Mouse (Mus musculus) lung, adult 2 months (tissue): ENCODE data around the gene Amigo1.
A peak's percentile ranks its signal among the peaks of the same experiment; 100 is the strongest.

Experiments used
- CTCF ChIP-seq: fragments of 200-500 bp; IDR thresholded peaks from 2 replicates; pipeline ENCODE4 v1.5.1; 2011; ENCODE audit warnings: mild to moderate bottlenecking, low read length, control low read depth; ENCODE audit not compliant: insufficient read depth
- POLR2A ChIP-seq: fragments of 200-500 bp; IDR thresholded peaks from 2 replicates; pipeline ENCODE4 v1.6.1; 2011; ENCODE audit warnings: low read depth, mild to moderate bottlenecking, control low read depth, low read length, borderline replicate concordance; ENCODE audit errors: extremely low read depth

DNA sequence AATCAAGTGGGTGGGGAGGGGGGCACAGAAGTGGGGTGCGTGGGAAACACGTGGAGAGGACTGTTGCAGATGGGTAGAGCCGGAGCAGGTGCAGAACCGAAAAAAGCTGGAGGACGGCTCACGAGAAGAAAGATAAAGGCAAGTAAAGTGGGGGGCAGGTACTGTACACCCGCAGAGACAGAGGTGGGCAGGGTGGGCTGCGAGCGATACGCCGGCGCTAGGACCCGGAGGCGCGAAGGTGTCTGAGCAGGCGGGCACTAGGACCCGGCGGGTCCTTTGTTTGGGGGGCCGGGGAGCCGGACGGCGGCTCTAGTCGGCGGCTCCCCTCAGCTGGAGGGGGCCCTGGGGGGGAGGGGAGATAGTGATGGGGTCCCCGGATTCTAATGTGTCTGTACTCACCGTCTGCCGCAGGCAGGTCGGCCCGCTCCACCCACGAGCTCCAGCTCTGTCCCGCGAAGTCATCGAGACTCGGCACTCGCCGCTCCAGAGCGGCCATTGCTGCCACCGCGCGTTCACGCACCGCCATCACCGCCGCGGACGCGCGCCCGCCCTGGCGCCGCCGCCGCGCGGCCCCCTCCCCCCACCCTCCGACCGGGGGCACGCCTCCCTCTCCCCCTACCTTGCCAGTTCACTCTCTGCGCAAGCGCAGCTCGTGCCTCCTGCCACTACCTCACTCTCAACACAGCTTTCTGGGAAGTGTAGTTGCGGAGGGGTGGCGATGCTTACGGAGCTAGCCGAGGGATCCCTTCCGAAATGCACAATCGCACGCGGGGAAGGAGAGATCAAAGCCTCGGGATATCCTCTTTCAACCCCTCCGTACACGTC lies 24.0 kb downstream of the Amigo1 start:
- TF ChIP-seq POLR2A: peak; percentile 86; the same call in 1 of the 2 replicates
- TF ChIP-seq CTCF: no peak
